Mouse (Mus musculus) olfactory bulb, adult 2 months (tissue): ENCODE measurements around the gene Thsd7b.

Source experiments
- CTCF ChIP-seq: fragments of 200-500 bp; IDR thresholded peaks from 2 replicates; pipeline ENCODE4 v1.5.1; 2012; ENCODE audit warnings: low read depth, mild to moderate bottlenecking, low read length, moderate library complexity; ENCODE audit not compliant: insufficient read depth
- POLR2A ChIP-seq: fragments of 200-500 bp; IDR thresholded peaks from 2 replicates; pipeline ENCODE4 v1.6.1; 2012; ENCODE audit warnings: mild to moderate bottlenecking, low read depth, low read length, moderate library complexity; ENCODE audit not compliant: insufficient read depth

DNA sequence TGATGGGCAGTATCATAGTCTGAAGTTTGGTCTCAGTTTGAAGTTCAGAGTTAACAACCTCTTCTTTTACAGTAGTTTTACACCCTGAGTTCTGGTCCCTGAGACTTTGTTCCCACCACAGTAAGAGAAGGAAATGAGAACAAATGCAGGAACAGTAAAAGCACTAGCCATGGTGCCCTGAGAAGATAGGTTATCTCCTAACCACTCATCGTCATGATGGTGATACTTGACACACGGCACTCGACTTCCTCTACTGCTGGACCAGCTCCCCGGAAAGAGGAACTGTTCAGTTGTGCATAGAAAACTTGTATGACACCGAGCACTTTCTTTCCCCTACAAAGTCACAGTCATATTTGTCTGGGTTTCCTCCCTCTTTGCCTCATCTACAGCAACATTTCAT, 504.0 kb downstream of the Thsd7b start:
- TF ChIP-seq CTCF (no peak), POLR2A (no peak)
